Mouse (Mus musculus) NIH3T3 (cell line): ENCODE measurements around the gene Fcer2a.

Experiments used
- DNase-seq: peaks from one replicate; pipeline ENCODE4 v3.0.0-alpha.2; 2012; ENCODE audit warnings: low read depth

Gene Fcer2a

DNA sequence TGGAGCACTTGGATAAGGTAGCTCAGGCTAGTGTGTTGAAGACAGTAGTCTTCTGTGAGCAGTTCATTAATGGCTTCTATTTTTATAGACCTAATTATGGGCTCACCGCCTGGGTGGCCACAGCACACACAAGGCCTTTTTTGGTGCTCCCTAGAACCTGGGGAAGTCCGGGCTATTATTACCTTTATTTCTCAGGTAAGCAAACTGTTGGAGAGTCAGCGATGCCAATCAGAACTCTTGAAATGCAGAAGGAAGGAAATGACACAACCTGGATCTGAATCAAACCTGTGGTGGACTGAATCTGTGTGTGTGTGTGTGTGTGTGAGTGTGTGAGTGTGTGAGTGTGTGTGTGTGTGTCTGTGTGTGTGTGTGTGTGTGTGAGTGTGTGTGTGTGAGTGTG is at the start of gene Fcer2a:
Fcer2a (minus strand) TSS at position 55 of the 400 bp plus-strand sequence.
- no peak for DNase-seq

DNA sequence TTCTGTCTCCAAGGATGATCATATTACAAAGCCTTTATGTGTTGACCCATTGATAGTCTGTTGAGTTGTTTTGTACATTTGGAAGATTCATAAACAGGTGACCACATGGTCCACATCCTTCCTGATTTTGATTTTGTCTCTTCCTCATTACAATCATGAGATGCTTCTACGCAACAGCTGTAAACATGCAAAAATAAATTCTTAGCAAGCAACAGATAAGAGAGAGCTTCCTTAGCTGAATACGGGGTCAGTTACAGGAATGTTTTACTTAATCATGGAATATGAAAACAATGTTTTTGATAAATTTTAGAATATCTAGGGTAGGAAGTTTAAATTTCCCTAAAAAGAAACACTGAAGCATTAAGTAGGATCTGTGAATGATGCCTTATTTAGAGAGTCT is 43.0 kb upstream of the Fcer2a start:
- DNase-seq: no peak

DNA sequence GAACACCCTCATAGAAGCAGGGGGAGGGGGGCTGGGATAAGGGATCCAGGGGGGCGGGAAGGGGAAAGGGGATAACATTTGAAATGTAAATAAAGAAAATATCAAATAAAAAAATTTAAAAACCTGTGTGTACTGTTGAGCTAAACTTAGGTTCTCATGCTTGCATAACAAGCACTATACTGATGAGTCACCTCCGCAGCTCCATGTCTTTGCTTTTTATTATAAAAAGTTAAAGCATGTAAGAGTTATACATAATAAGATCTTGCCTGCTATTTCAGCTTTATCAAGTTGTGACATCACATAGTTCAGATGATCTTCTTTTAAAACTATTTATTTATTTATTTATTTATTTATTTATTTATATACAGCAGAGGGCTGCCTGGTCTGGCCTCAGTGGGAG is 41.6 kb upstream of the Fcer2a start:
- peak; percentile 7 for DNase-seq

DNA sequence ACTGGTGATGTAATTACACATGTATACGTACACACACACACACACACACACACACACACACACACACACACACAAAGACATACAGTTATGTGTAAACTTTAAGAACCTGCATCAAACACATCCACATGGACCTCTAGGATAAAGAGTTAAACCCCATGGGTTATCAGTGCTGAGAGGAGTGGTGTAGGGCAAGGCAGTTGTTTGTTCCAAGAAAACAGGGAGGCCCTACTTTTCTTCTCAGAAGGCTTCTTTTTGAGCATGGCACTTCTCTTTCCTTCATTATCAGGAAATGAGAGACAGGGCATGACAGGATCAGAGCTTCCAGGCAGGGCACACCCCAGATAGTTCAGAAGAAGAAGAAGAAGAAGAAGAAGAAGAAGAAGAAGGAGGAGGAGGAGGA is 40.1 kb upstream of the Fcer2a start:
- DNase-seq: no peak

DNA sequence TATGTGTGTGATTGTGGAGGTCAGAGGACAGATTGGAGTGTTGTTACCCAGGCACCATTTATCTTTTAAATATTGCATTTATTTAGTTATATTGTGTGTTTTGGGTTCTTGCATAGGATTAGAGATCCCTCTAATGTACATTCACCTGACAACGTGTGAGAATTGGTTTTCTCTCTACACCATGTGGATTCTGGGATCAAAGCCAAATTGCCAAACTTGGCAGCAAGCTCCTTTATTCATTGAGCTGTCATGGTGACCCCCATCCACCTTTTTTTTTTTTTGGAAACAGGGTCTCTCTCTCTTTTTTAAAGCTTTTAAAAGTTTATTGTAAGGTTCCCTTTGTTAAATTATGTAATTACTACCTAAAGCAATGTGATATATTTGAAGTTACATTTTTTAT is 27.1 kb upstream of the Fcer2a start:
- peak; percentile 21 for DNase-seq

DNA sequence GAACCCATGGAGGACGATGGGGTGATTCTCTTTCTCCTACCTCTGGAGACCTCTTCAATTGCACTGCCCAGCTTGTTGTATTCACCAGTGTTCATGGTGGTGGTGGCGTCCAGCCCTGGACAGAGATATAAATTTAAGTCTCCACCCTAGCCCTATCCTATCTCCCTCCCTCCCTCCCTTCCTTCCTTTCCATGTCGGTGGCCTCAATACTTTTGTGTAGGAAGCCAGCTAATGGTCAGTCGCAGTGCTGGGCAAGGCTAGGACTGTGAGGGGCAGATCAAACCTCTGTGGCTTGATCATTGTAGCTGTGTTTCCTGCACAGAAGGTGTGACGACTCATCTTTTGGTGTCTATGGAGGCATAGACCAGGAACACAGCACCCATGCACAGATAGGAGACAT is 26.6 kb upstream of the Fcer2a start, which contains the start of gene Clec4g:
Clec4g (minus strand) TSS at position 101 of the 400 bp plus-strand sequence.
- DNase-seq: no peak

DNA sequence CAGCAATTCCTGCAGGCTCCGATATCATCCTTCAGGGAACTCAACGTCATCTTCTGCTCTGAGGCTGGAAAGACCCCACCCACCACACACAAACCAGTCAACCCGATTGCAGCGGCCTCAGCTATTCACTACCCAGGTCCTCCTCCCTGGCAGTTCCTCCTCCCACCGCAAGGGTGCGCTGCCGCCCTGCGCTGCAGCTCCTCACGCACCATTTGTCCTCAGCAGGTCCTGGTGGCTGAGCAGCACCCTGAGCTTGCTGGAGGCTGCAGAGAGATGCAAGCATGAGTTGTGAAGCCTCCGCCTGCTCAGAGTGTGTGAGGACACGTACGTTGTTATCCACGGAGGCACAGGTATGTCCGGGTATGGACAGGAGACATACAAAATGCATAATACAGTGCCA is 24.6 kb upstream of the Fcer2a start:
- peak; percentile 72 for DNase-seq

DNA sequence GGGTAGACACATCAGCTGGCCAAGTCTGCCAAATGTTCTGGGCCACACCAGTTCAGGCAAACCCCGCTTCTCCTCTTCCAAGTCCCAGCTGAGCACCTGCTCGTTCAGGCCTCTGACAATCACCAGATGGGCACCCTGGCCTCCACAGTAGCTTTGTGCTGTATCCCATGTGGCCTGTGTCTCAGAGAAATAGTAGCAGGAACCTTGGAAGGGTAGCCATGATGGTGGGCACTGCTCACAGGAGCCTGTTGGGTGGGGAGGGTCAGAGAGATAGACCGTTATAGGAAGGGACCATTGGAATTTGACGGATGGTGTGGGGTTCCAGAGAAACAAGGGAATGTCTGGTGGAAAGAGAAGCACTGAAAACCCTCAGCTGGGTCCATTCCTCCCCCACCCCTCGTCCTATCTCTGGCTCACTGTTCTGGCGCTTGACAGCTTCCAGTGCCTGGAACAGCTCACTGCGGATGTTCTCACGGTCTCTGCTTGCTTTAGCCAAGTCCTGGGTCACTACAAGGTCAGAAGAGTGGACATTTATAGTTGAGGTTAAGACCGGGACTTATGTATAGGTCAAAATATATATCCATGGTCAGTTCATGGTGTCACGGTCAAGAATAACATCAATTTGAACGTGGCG is 23.5 kb upstream of the Fcer2a start:
- no peak for DNase-seq

DNA sequence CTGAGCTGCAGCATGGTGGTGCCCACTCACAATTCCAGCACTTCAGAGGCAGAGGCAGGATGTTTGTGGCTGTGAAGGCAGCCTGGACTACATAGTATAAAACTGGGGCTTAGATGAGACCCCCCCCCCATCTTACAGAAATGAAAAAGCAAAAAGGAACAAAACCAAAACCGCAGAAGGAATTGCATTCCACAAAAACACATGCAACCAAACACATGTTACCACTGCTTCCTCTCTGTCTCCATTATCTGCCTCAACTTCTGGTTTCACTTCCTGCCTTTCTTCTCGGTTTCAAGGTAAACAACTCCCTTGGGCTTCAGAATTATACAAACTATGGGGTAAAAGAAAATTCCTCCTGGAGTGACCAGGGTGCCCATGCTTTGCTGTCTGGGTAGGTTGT is 17.7 kb upstream of the Fcer2a start:
- no peak for DNase-seq

DNA sequence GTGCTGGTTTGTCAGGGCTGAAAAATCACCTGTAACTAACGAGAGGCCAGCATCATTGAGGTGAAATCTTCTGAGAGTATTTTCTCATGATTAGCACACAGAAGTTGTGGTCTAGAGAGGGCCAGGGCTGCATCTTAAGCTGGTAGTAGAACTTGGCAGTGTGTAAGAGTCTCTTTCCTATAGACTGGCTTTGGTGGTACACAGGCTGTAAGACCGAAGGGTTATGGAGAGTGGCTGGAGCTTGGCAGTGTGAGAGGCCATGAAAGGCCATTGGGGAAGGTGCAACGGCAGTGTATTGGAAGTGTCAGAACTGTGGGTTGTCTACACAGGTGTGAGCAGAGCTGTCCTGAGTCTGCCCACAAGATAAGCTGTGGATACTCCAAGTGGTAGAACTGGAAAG is 16.3 kb upstream of the Fcer2a start:
- no peak for DNase-seq

DNA sequence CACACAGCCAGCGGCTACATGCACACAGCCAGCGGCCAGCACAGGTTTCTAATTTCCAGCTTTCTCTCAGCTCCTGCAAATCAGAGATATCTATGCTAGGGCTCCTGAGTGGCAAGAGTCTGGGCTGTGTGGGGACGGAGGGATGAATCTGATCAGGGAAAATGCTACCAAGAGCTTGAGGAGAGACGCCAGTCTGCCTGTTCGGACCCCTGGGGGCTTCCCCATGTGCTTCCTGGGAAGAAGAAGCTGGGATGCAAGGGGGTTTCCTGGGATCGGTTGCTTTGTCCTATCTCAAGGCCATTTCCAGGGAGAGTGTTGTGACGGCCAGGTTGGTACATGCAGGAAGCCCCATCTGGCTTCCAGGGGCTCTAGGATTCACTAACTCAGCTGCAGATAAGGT is 13.6 kb upstream of the Fcer2a start:
- DNase-seq: no peak

DNA sequence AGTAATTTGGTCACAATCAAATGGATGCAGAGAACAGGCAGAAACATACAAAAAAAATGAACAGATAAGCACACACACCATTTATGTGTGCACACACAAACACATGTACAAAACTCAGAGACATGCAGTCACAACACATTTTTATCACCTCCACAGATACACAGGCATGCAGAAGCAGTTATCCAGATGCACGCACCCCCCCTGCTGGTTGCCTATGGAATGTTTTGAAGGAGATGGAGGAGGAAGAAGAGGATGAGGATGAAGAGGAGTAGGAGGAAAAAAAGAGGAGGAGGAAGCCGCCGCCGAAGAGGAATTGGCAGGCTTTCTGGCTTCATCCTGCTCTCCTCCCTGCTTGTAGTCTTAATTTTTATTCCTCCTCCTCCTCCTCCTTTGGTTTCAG is 11.7 kb upstream of the Fcer2a start:
- DNase-seq: peak; percentile 44

DNA sequence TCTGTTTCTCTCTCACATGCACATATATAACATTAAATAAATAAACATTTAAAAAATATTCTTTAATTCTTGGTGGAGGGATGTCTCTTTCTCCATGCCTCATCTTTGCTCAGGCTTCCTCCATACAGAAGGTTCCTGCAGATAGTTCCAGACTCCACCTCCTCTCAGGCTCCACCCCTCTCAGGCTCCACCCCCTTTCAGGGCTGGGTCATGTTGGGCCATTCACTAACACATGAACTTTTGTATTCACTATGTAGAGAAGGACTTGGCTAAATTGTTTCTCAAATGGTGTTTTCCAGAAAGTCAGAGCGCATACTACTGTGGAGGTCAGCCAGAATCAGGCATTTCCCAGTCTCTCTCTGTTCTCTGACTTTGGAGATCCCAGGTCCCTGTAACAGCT is 7.5 kb upstream of the Fcer2a start:
- DNase-seq: no peak

DNA sequence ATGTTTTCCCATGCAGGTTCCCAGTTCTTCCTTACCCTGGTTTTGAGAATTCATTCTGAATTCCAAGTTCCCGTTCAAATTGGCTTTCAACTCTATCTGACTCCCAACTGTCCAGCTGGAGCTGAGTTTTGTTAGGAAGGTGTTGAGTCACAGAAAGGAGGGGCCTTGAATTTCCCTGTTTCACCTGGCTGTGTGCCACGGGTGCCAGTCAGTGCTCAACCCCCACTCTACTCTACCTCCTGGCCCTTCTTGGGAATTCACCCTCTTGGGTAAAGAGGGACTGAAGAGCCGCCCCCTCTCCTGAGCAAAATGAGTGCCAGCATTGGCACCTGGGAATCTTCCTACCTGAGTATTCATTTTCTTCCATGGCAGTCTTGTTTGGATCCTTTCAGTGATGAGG is 3.2 kb downstream of the Fcer2a start:
- peak; percentile 43 for DNase-seq

DNA sequence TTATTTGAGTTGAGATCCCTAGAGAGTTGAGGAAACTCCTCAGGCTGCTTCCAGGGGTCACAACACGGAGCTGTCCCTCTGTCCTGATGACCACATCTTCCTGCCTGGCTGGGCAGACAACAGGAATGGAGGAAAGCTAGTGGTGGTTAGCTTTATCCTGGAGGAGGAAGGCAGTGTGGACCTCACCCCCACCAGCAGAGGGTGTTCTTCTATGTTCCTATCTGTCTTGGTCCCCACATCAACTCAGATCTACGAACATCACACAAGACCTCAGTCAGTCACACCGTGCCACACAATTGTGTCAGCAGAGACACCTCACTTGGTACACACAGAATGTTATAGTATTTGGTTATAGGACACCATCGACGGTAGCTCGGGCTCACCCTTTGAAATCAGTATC is 6.4 kb downstream of the Fcer2a start:
- DNase-seq: no peak

DNA sequence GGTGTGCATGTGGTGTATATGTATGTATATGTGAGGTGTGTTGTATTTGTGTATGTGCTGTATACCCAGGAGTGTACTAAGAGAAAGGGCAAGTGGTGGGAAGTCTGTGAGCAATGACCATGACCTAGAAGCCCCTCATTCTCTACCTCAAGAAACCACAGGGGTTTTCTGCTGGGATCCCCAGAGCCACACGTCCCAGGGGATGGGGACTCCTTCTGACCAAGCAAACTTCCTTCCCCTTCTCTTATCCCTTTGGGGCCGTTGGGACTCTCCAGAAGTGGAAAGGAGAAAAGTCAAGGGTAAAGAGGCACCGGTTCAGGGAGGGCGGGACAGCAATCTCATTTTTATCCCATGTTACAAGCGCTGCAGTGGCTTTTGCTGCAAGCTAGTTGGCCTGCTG is 8.6 kb downstream of the Fcer2a start:
- DNase-seq: no peak

DNA sequence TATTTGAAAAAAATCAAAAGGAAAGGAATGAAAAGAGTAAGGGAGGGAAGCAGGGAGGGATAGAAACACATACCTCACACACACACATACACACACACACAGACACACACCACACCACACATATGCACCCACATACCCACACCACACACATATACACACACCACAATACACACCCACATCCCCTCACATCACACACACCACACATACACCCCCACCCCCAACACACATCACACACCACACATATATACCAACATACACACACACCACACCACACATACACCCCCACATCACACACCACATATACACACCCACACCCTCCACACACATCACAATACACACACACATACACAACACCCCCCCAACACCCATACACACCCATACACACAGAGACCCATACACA is 9.4 kb downstream of the Fcer2a start:
- DNase-seq: no peak

DNA sequence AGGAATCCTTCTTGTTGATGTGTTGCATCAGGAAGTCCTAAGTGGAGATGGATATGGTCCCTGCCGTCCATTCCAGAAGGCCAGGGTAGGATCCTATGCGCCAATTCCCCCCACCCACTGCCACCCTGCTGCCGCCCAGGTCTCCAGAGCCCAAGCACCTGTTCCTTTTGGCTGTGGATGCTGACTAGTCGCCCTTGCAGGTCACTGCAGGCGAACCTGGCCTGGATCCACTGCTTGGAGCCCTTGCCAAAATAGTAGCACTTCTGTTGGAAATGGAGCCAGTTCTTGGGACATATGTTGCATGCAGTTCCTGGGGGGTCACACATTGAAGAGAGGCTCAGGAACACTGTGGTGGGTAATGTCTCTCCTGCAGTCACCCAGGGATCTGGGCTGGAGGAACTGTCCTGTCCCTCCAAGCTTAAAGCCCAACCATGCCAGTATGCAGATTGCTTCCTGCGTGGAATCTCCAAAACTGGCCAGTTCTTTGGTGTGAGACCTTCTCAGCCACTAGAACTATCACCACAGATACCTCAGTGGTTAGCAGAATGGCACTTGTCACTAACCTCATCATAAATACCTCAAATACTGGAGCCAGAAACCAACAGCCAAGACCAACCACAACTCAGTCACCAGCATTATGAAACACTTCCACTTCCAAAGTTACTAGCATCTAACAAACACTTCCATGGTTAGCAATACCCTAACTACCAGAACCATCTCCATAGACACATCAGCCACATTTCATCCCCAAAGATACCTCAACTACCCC is 10.4 kb downstream of the Fcer2a start:
- DNase-seq: no peak

DNA sequence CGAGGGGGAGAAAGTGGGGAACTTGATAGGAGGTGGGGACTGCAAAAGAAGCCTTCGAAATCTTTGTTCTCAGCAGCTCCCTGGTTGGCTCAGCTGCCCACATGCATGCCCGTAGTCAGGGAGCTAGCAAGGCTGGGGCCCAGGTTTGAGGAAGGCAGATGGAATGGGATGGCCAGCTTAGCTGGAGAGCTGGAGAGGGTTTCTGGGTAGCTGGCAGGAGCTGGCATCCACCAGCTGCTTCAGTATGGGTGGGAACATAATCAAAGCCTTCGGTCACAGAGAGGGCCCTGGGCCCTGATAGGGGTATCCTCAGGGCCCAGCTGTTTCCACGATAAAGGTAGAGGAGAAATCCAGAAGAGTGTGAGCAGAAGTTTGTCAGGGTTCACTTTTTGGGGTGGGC is 11.5 kb downstream of the Fcer2a start:
- no peak for DNase-seq

DNA sequence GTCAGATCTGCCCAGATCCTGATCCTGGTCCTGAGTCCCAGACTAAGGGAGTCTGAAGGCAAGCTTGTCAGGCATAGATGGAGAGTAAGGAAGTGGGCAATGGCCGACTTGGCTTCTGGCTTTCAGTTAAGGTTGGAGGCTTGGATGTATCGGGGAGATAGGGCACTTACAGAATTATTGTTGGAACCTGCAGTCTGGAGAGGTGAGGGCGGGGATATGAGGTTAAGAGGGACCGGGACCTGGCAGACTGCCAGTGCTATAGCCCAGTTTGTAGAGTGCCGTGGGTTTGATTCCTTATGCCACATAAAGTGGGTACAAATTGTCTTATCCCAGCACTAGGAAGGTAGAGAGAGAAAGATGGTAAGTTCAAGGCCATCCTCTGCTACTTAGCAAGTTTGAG is 14.3 kb downstream of the Fcer2a start:
- DNase-seq: no peak

DNA sequence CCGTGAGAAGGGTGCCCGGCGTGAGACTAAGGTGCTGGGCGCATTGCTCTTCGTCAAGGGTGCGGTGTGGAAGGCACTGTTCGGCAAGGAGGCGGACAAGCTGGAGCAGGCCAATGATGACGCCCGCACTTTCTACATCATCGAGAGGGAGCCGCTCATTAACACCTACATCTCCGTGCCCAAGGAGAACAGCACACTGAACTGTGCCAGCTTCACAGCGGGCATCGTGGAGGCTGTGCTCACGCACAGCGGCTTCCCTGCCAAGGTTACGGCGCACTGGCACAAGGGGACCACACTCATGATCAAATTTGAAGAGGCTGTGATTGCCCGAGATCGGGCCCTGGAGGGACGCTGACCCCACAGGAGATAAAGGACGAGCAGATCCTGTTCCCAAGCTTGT is 14.7 kb downstream of the Fcer2a start:
- no peak for DNase-seq

DNA sequence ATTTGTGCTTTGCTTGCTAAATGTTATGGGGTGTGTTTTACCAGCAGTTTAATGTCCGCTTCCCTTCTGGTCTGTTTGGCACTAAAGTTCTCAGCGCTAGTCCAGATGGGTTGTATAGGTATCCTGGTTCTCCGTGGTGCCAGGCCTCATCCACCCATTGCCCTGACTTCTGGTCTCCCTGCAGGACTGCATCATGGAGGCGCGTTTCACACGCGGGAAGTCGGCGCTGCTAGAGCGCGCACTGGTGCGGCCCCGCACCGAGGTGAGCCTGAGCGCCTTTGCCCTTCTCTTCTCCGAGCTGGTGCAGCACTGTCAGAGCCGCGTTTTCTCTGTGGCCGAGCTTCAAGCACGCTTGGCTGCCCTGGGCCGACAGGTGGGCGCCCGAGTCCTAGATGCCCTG is 15.1 kb downstream of the Fcer2a start:
- no peak for DNase-seq

DNA sequence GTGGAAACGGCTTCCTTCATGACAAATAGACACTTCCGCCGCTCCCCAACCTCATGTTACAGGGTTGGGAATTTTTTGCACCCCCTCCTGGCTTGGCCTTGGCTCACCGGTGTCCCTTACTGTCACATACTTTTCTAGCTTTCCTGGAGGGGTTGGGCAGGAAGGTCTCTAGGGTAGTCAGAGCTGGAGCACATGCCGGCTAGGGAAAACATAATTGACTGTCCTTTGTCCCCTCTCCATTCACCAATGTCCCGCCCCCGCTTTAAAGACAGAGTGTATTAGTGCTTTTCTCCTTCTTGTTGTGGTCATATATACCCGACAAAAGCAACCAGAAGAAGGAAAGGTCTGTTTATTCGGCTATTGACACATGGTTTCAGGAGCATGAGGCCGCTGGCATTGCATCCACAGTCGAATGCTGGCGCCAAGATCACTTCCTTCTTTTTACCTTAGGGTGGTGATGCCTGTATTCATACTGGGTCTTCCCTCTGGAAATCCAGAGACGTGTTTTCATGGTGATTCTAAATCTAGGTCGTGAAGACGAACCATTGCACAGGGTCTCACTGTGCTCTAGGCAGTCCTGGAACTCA is 16.9 kb downstream of the Fcer2a start:
- no peak for DNase-seq
